ENCODE assay signal across 7 mouse cellular contexts in the genomic region with DNA sequence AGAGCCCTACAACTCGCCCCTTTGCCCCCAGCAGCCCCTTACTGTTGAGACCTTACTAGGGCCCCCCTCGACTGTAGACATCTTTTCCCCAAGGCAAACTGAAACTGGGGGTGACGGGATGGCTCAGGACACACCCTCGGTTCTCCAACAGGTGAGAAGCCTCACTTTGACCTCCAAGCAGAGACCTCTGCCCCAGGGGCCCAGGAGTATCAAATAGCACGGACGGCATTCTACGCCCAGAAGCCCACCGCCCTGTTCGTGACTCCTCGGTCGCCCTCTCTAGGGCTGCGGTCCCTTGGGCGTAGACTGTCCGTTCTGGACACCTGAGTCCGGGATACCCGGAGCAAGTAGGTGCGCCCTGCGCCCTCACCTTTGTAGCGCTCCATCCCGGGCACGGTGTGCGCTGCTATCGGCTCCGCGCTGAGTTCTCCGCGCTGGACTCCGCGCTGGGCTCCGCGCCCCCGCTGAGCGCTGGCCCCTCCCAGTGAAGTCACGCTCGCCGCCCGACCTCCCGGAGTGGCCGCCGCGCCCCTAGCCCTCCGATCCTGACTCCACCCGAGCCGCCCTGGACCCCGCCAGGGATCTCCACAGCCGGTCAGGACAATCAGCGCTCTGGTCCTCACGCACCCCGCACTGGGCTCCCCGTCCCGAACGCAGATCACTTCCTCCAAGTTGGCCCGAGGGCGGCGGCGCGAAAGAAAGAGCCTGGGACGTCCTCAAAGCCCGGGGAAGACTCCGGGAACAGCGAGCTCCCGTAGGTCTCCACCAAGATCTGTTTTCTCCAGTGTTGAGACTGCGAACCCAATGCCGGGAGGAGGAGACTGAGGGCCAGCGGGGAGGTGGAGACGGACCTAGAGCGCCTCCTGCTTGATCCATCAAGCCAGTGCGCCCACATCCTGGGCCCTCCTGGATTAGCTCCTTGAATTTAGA. TPM values are rescaled to one million over a fixed set of nuclear protein-coding genes. Genes with fewer than 3 reads are reported as not detected.
DNase-seq lines count a peak whose midpoint lies in the region; ATAC-seq and TF ChIP-seq lines count a peak whose summit lies in the region.

Afap1l2 (minus strand) TSS at position 448 of the 930 bp plus-strand sequence.

- in situ Hi-C loops in ES-E14 (cut with MboI; ENCODE audit: low sequenced_read_pairs in 2 of 2, unreplicated experiment in 2 of 2) = no loop called here

- peak; percentile 63 for TF ChIP-seq CTCF in embryonic fibroblast, embryonic 13.5 days (IDR thresholded peaks at IDR 0.05; ENCODE audit: borderline replicate concordance, insufficient read depth, low read length)

- peak within 1 kb of the TSS; percentile 97 for H3K4me2 ChIP-seq in heart, embryonic 16.5 days (ENCODE audit: low read depth, low read length)
- peak within 1 kb of the TSS; percentile 98 for H3K4me2 ChIP-seq in lung, embryonic 15.5 days

- no peak for TF ChIP-seq POLR2A in embryonic fibroblast, embryonic 13.5 days (IDR thresholded peaks at IDR 0.05; ENCODE audit: low read depth, low read length)

- peak within 1 kb of the TSS; percentile 67 for H3K9ac ChIP-seq in ES-E14 (ENCODE audit: insufficient read depth, low read depth, low read length, poor library complexity, severe bottlenecking)
- peak within 1 kb of the TSS; percentile 70 for H3K9ac ChIP-seq in heart, embryonic 16.5 days (ENCODE audit: low read length)
- H3K9ac ChIP-seq in lung, embryonic 15.5 days = peak within 1 kb of the TSS; percentile 68

- peak; percentile 60 for DNase-seq in ES-E14 (ENCODE audit: low read depth, low spot score)
- DNase-seq in adrenal gland, postnatal 25 days = peak; percentile 79
- DNase-seq in kidney, postnatal 14 days = peak; percentile 83
- DNase-seq in right cerebral cortex, postnatal 4 days = peak; percentile 41

- peak; percentile 68; the same call in 1 of the 2 replicates for ATAC-seq in heart, embryonic 16.5 days (replicated peaks; ENCODE audit: extremely low read depth, insufficient read depth, low FRiP score)
- ATAC-seq in lung, embryonic 15.5 days (ENCODE audit: borderline replicate concordance, extremely low read depth, low FRiP score, low TSS enrichment) = peak; percentile 64

- no peak within 1 kb of the TSS for H3K27ac ChIP-seq in ES-E14 (ENCODE audit: insufficient read depth, low read depth, low read length, poor library complexity, severe bottlenecking)
- no peak within 1 kb of the TSS for H3K27ac ChIP-seq in embryonic fibroblast, embryonic 13.5 days (ENCODE audit: insufficient read depth, low read length)
- no peak within 1 kb of the TSS for H3K27ac ChIP-seq in heart, embryonic 16.5 days (ENCODE audit: low read length)
- H3K27ac ChIP-seq in lung, embryonic 15.5 days = peak within 1 kb of the TSS; percentile 17; the same call in 1 of the 2 replicates

- H3K9me3 ChIP-seq in ES-E14 (ENCODE audit: control insufficient read depth, insufficient read depth, low read depth, low read length) = 0 out of 2 replicates have a peak, but pooled peaks cover 1% of the 10 kb centered on the region
- H3K9me3 ChIP-seq in heart, embryonic 16.5 days (replicated peaks; ENCODE audit: control insufficient read depth, low read length) = no peaks in the 10 kb centered on the region
- H3K9me3 ChIP-seq in lung, embryonic 15.5 days = no peaks in the 10 kb centered on the region

- H3K4me3 ChIP-seq in ES-E14 (ENCODE audit: insufficient read depth in 1 of 2, low read depth in 1 of 2, low read length in 2 of 2, poor library complexity in 1 of 2, severe bottlenecking in 1 of 2) = peak within 1 kb of the TSS; percentile 71 to 83
- H3K4me3 ChIP-seq in embryonic fibroblast, embryonic 13.5 days (ENCODE audit: insufficient read depth, low read length) = peak within 1 kb of the TSS; percentile 54
- peak within 1 kb of the TSS; percentile 60 for H3K4me3 ChIP-seq in heart, embryonic 16.5 days (ENCODE audit: low read length)
- peak within 1 kb of the TSS; percentile 67 for H3K4me3 ChIP-seq in lung, embryonic 15.5 days

- 2% methylated on average over 68 of the region's 68 CpGs for WGBS in heart, embryonic 16.5 days
- 2% methylated on average over 68 of the region's 68 CpGs for WGBS in lung, embryonic 15.5 days

- H3K4me1 ChIP-seq in ES-E14 (ENCODE audit: control insufficient read depth in 2 of 2, insufficient read depth in 2 of 2, low read length in 2 of 2, poor library complexity in 1 of 2) = peaks cover 0 to 8% of the 10 kb centered on the region in 2 experiments; a peak in 1 of 4 replicates
- peaks cover 5% of the 10 kb centered on the region; the same call in 1 of the 2 replicates for H3K4me1 ChIP-seq in embryonic fibroblast, embryonic 13.5 days (ENCODE audit: control insufficient read depth, insufficient read depth, low read length)
- H3K4me1 ChIP-seq in heart, embryonic 16.5 days (ENCODE audit: control insufficient read depth, insufficient read depth, low read length) = no peaks in the 10 kb centered on the region
- peaks cover 42% of the 10 kb centered on the region for H3K4me1 ChIP-seq in lung, embryonic 15.5 days

- peaks cover 25% of the 10 kb centered on the region for H3K27me3 ChIP-seq in heart, embryonic 16.5 days (ENCODE audit: control insufficient read depth, insufficient read depth, low read length)
- no peaks in the 10 kb centered on the region for H3K27me3 ChIP-seq in lung, embryonic 15.5 days

- no peaks in the 10 kb centered on the region for H3K36me3 ChIP-seq in ES-E14 (ENCODE audit: control insufficient read depth, insufficient read depth, low read length, poor library complexity, severe bottlenecking)
- H3K36me3 ChIP-seq in heart, embryonic 16.5 days (ENCODE audit: control insufficient read depth, insufficient read depth) = no peaks in the 10 kb centered on the region
- no peaks in the 10 kb centered on the region for H3K36me3 ChIP-seq in lung, embryonic 15.5 days

TF ChIP-seq in ES-E14, 5 proteins besides CTCF, POLR2A, EP300 and RAD21:
- TF ChIP-seq MAFK (IDR thresholded peaks at IDR 0.05; ENCODE audit: insufficient read depth, low read depth, low read length) (no peak), ZNF384 (IDR thresholded peaks at IDR 0.05; ENCODE audit: low read depth, low read length) (no peak), CHD2 (IDR thresholded peaks at IDR 0.05; ENCODE audit: low read depth, low read length) (no peak), HCFC1 (IDR thresholded peaks at IDR 0.05; ENCODE audit: borderline replicate concordance, insufficient read depth, low read length) (no peak), ZC3H11A (IDR thresholded peaks at IDR 0.05; ENCODE audit: borderline replicate concordance, low read depth, low read length) (peak; percentile 45; the same call in 1 of the 2 replicates)

RNA-seq across cellular contexts. Expression of gene Afap1l2, which starts in this region (rescaled TPM):
- 2.8 and 3.7 TPM in 2 replicates for total RNA-seq in ES-E14 (2012; rRNA removed)
- 11.4 and 14.3 TPM in 2 replicates for total RNA-seq in adrenal gland, postnatal 25 days (2021)
- polyA plus RNA-seq in embryonic fibroblast, embryonic 13.5 days (2011; ENCODE audit: insufficient read length, low read depth, missing spikeins) = 2.0 and 3.9 TPM in 2 replicates
- 3.0 and 4.5 TPM in 2 replicates for polyA plus RNA-seq in heart, embryonic 16.5 days (2015; fragmentation: Nextera tagmentation; extraction: Ambion mirVana)
- polyA plus RNA-seq in lung, embryonic 15.5 days (2015; fragmentation: Nextera tagmentation; extraction: Ambion mirVana) = 28.4 and 29.7 TPM in 2 replicates
